Mouse (Mus musculus) erythroblast, embryonic 14.5 days (primary cell): ENCODE measurements around the gene Cenps.

Source experiments
- GATA1 ChIP-seq: IDR thresholded peaks from 2 replicates; pipeline ENCODE4 v1.6.1; 2012; ENCODE audit warnings: low read length, inconsistent platforms, mixed read lengths
- TAL1 ChIP-seq: IDR thresholded peaks from 3 replicates; pipeline ENCODE4 v1.6.1; 2012; ENCODE audit warnings: low read length, inconsistent platforms, mixed read lengths

DNA sequence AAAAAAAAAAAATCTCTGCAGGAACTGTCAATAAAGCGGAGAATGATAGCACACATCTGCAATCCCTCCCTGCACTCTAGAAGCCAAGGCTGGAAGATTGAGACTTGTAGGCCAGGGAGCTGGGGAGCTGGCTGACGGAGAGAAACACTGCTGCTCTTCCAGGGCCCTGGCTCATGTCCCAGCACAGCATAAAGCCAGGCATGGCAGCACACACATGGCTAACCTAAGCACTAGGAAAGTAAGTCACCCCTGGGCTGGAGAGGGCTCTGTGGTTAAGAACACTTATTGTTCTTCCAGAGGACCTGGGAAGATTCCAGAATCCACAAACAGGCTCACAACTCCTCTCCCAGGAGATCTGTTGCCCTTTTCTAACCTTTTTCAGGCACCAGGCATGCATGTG lies 35.2 kb upstream of the Cenps start:
- TF ChIP-seq GATA1: no peak
- no peak for TF ChIP-seq TAL1
